Mouse (Mus musculus) embryonic facial prominence, embryonic 13.5 days (tissue): ENCODE results near the gene Gm20604. TPM values are rescaled to one million over a fixed set of nuclear protein-coding genes. Genes with fewer than 3 reads are reported as not detected.
A peak's percentile ranks its signal among the peaks of the same experiment; 100 is the strongest.

ENCODE experiments used
- ATAC-seq: fragments of 200-750 bp; cut with Nextera tagmentation; 2 replicates; pipeline ENCODE4 v1.8.0; 2017; ENCODE audit warnings: low read depth; ENCODE audit not compliant: insufficient number of reproducible peaks, insufficient read depth, low FRiP score, low TSS enrichment
- H3K27ac ChIP-seq: fragments of 300-500 bp; sonication (generic); 2 replicates; pipeline ENCODE4 v1.5.1; 2015; ENCODE audit warnings: moderate library complexity, mild to moderate bottlenecking, inconsistent platforms
- H3K27me3 ChIP-seq: fragments of 300-500 bp; sonication (generic); 2 replicates; pipeline ENCODE4 v1.6.1; 2015; ENCODE audit warnings: mild to moderate bottlenecking, inconsistent platforms
- H3K36me3 ChIP-seq: fragments of 300-500 bp; sonication (generic); 2 replicates; pipeline ENCODE4 v1.6.1; 2015; ENCODE audit warnings: mild to moderate bottlenecking, inconsistent platforms
- H3K4me1 ChIP-seq: fragments of 300-500 bp; sonication (generic); 2 replicates; pipeline ENCODE4 v1.6.1; 2015; ENCODE audit warnings: inconsistent platforms
- H3K4me2 ChIP-seq: fragments of 300-500 bp; sonication (generic); 2 replicates; pipeline ENCODE4 v1.6.1; 2015; ENCODE audit warnings: moderate library complexity, mild to moderate bottlenecking, inconsistent platforms
- H3K4me3 ChIP-seq: fragments of 300-500 bp; sonication (generic); 2 replicates; pipeline ENCODE4 v1.5.1; 2015; ENCODE audit warnings: mild to moderate bottlenecking, inconsistent platforms
- H3K9ac ChIP-seq: fragments of 300-500 bp; sonication (generic); 2 replicates; pipeline ENCODE4 v1.6.1; 2015; ENCODE audit warnings: mild to moderate bottlenecking, inconsistent platforms
- H3K9me3 ChIP-seq: fragments of 300-500 bp; sonication (generic); 2 replicates; pipeline ENCODE4 v1.6.1; 2016; ENCODE audit warnings: inconsistent platforms
- WGBS: fragments of 180-500 bp; shearing (Covaris S2); methylation state at CpG from one replicate; pipeline ENCODE4 v1.1.7; 2015; ENCODE audit warnings: mixed read lengths; 5-methylcytosine and 5-hydroxymethylcytosine counted together
- polyA plus RNA-seq: library from polyadenylated mRNA; unstranded; fragments of >200 nt; fragmentation: Nextera tagmentation; extraction: Ambion mirVana; gene quantifications from 2 replicates; pipeline ENCODE4 v1.2.1, GENCODE M21; 2015

The Gm20604 gene
- polyA plus RNA-seq, 1 experiment from 2014 or later = 28.5 TPM

GRCm38 (mm10) chr12:102704457-102705198, 53.8 kb downstream of the Gm20604 start, which contains the start of gene Itpk1:
Gene Itpk1, minus strand, starts transcription at chr12:102704930.
- peak within 1 kb of the TSS; percentile 82 for H3K9ac ChIP-seq
- peaks cover 42% of the 10 kb centered on the region for H3K4me1 ChIP-seq
- peak within 1 kb of the TSS; percentile 85 for H3K27ac ChIP-seq
- H3K27me3 ChIP-seq = 0 out of 2 replicates have a peak, but pooled peaks cover 2% of the 10 kb centered on the region
- peak within 1 kb of the TSS; percentile 72 for H3K4me2 ChIP-seq
- ATAC-seq = peak; percentile 84
- no peaks in the 10 kb centered on the region for H3K36me3 ChIP-seq
- H3K4me3 ChIP-seq = peak within 1 kb of the TSS; percentile 74
- under 1% methylated on average over 91 of the region's 105 CpGs for WGBS
- no peaks in the 10 kb centered on the region for H3K9me3 ChIP-seq

GRCm38 (mm10) chr12:102703921-102704408, 54.5 kb downstream of the Gm20604 start:
- WGBS = 5% methylated on average over 17 of the region's 17 CpGs
- peak overlapping the region; percentile 72 for H3K4me2 ChIP-seq
- no peak overlapping the region for H3K27ac ChIP-seq
- peak overlapping the region; percentile 74 for H3K4me3 ChIP-seq
- H3K9ac ChIP-seq = peak overlapping the region; percentile 79
- no peaks in the 10 kb centered on the region for H3K36me3 ChIP-seq
- H3K9me3 ChIP-seq = no peaks in the 10 kb centered on the region
- peaks cover 48% of the 10 kb centered on the region for H3K4me1 ChIP-seq
- ATAC-seq = no peak
- H3K27me3 ChIP-seq = 0 out of 2 replicates have a peak, but pooled peaks cover 2% of the 10 kb centered on the region

DNA sequence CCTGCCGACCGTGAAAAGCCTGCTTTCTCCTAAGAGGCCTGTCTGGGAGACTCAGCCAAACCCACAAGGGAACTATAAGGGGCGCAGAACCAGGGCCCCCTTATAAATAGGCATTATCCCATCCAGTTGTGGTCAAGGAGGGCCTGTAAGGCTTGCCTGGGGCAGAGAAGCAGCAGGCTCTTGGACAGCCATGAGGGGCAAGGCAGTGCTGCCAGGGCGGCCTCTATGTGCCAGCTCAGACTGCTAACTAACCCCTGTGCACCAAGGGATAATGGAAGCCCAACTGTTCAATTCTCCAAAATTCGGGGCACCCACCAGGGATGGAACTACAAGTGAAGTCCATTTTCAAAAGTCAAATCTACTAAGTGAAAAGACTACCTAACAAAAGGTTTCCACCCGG, 55.0 kb downstream of the Gm20604 start:
- Histone ChIP-seq H3K9me3 (no peaks in the 10 kb centered on the region), H3K4me1 (peaks cover 53% of the 10 kb centered on the region), H3K27ac (peak overlapping the region; percentile 62; the same call in 1 of the 2 replicates), H3K27me3 (0 out of 2 replicates have a peak, but pooled peaks cover 2% of the 10 kb centered on the region), H3K36me3 (no peaks in the 10 kb centered on the region), H3K9ac (peak overlapping the region; percentile 79), H3K4me2 (peak overlapping the region; percentile 72), H3K4me3 (peak overlapping the region; percentile 74)
- ATAC-seq = no peak
- WGBS = 38% methylated on average over 6 of the region's 6 CpGs

DNA sequence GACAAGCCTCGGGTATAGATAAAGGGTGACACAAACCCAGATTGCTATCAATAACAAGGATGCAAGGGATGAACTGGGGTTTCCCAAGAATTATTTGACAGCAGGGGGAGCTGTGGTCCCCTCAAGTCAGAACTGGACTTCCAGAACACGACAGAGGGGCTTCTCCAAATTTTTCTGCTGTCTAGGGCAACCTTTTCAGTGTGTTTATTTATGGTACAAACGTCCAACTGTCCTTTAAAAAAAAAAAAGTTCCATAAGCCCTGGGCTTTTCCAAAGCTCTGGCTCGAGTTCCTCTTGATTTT, 55.4 kb downstream of the Gm20604 start:
- peak overlapping the region; percentile 74 for H3K4me3 ChIP-seq

GRCm38 (mm10) chr12:102702356-102703110, 55.9 kb downstream of the Gm20604 start:
- no peaks in the 10 kb centered on the region for H3K36me3 ChIP-seq
- H3K9me3 ChIP-seq = no peaks in the 10 kb centered on the region
- WGBS = 5% methylated on average over 15 of the region's 15 CpGs
- peak overlapping the region; percentile 74 for H3K4me3 ChIP-seq
- H3K27ac ChIP-seq = peak overlapping the region; percentile 79; the same call in 1 of the 2 replicates
- H3K4me2 ChIP-seq = peak overlapping the region; percentile 72
- H3K9ac ChIP-seq = peak overlapping the region; percentile 79
- ATAC-seq = no peak
- H3K4me1 ChIP-seq = peaks cover 63% of the 10 kb centered on the region
- H3K27me3 ChIP-seq = 0 out of 2 replicates have a peak, but pooled peaks cover 2% of the 10 kb centered on the region

More for the DNA sequence above, 55.4 kb downstream of the Gm20604 start:
- ATAC-seq = no peak
- WGBS = 4% methylated on average over 4 of the region's 4 CpGs
- Histone ChIP-seq H3K9ac (peak overlapping the region; percentile 79), H3K27ac (peak overlapping the region; percentile 79; the same call in 1 of the 2 replicates), H3K36me3 (no peaks in the 10 kb centered on the region), H3K4me2 (peak overlapping the region; percentile 72), H3K27me3 (0 out of 2 replicates have a peak, but pooled peaks cover 2% of the 10 kb centered on the region), H3K9me3 (no peaks in the 10 kb centered on the region), H3K4me1 (peaks cover 57% of the 10 kb centered on the region)

DNA sequence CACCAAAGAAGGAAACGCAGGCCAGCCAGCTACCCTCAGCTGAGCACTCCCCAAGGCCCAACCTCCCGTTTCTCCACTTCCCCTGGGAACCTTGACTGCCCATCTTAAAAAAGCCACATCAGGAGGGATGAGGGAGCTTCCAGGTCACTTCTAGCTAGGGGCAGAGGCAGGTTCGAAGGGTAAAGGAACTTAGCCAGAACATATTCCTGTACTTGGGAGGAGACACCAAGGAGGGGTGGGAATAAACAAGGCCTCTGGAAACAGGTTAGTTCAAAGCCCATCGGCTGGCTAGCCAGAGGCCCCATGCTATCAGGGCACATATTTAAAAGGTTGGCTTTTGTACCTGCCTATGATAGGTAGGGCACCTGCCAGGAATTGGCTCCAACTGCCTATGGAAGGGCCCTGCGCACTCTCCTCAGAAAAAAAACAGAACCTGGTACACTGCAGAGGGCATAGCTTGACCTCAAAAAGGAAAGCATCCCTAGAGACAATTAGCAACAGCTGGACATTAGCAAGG, 56.7 kb downstream of the Gm20604 start:
- Histone ChIP-seq H3K4me1 (peaks cover 70% of the 10 kb centered on the region), H3K4me2 (0 out of 2 replicates have a peak overlapping the region, but pooled peaks have one; percentile 72)
- WGBS = 83% methylated on average over 5 of the region's 5 CpGs

DNA sequence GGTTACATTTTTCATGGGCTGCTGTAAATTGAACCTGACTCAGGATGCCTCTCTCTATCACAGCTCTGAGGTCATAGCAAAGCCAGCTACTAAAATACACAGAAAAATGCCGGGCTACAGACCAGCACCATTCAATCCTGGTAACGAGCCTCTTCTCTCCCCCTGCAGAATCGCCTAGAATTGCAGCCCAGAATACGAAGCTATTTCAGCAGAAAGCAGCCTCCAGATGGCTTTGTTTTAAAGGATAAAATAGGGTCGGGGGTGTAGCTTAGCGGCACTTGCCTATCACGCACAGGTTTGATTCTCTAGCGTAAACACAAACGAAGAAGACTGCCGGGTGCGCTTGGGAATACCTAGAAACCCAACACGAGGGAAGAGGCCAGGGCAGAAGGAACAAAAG, 58.0 kb downstream of the Gm20604 start:
- H3K4me1 ChIP-seq = peaks cover 75% of the 10 kb centered on the region
- H3K4me2 ChIP-seq = no peak overlapping the region
- 45% methylated on average over 12 of the region's 12 CpGs for WGBS
- H3K4me3 ChIP-seq = no peak overlapping the region
- no peak for ATAC-seq
- no peaks in the 10 kb centered on the region for H3K36me3 ChIP-seq
- H3K27me3 ChIP-seq = no peaks in the 10 kb centered on the region
- no peak overlapping the region for H3K9ac ChIP-seq
- no peaks in the 10 kb centered on the region for H3K9me3 ChIP-seq
- 0 out of 2 replicates have a peak overlapping the region, but pooled peaks have one; percentile 7 for H3K27ac ChIP-seq

More for the DNA sequence above, 56.7 kb downstream of the Gm20604 start:
- no peak for ATAC-seq
- Histone ChIP-seq H3K27ac (no peak overlapping the region), H3K27me3 (0 out of 2 replicates have a peak, but pooled peaks cover 2% of the 10 kb centered on the region), H3K36me3 (no peaks in the 10 kb centered on the region), H3K4me3 (no peak overlapping the region), H3K9me3 (no peaks in the 10 kb centered on the region), H3K9ac (no peak overlapping the region)

GRCm38 (mm10) chr12:102699156-102699555, 59.3 kb downstream of the Gm20604 start:
- H3K9ac ChIP-seq = no peak overlapping the region
- no peak for ATAC-seq
- WGBS = 31% methylated on average over 1 of the region's 1 CpGs
- no peaks in the 10 kb centered on the region for H3K27me3 ChIP-seq
- no peak overlapping the region for H3K4me2 ChIP-seq
- no peak overlapping the region for H3K4me3 ChIP-seq
- no peaks in the 10 kb centered on the region for H3K9me3 ChIP-seq
- peaks cover 76% of the 10 kb centered on the region for H3K4me1 ChIP-seq
- no peaks in the 10 kb centered on the region for H3K36me3 ChIP-seq
- H3K27ac ChIP-seq = no peak overlapping the region

GRCm38 (mm10) chr12:102698089-102698684, 60.3 kb downstream of the Gm20604 start:
- H3K9ac ChIP-seq = 0 out of 2 replicates have a peak overlapping the region, but pooled peaks have one; percentile 47
- H3K36me3 ChIP-seq = no peaks in the 10 kb centered on the region
- 33% methylated on average over 1 of the region's 1 CpGs for WGBS
- H3K27ac ChIP-seq = peak overlapping the region; percentile 60
- no peaks in the 10 kb centered on the region for H3K27me3 ChIP-seq
- ATAC-seq = no peak
- H3K4me1 ChIP-seq = peaks cover 66% of the 10 kb centered on the region
- H3K4me2 ChIP-seq = no peak overlapping the region; the same call in 1 of the 2 replicates
- H3K9me3 ChIP-seq = no peaks in the 10 kb centered on the region
- no peak overlapping the region for H3K4me3 ChIP-seq

DNA sequence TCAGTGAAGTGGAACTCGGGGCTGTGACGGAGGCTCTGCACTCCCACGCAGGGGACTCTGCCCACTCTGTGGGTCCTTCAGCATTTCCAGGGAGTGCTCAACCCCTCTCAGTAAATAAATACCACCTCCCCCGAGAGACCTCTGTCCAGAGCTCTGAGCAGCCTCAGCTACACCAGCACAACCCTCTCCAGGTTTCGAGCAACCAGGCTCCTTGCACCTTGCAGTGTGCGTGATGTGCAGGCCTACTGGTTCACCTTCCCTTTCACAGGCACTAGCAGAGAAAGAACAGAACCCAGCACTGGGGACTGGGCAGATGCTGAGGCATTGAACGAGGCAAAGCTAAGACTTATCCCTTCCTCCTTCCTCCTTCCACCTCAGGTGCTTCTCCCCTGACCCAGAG, 61.1 kb downstream of the Gm20604 start:
- H3K4me2 ChIP-seq = no peak overlapping the region
- no peaks in the 10 kb centered on the region for H3K36me3 ChIP-seq
- no peak for ATAC-seq
- WGBS = 78% methylated on average over 7 of the region's 7 CpGs
- peaks cover 58% of the 10 kb centered on the region for H3K4me1 ChIP-seq
- H3K27me3 ChIP-seq = no peaks in the 10 kb centered on the region
- H3K9me3 ChIP-seq = no peaks in the 10 kb centered on the region
- no peak overlapping the region for H3K27ac ChIP-seq
- H3K9ac ChIP-seq = no peak overlapping the region
- no peak overlapping the region for H3K4me3 ChIP-seq
